Comparison of ENCODE assay signal across 11 mouse cellular contexts in the genomic region with DNA sequence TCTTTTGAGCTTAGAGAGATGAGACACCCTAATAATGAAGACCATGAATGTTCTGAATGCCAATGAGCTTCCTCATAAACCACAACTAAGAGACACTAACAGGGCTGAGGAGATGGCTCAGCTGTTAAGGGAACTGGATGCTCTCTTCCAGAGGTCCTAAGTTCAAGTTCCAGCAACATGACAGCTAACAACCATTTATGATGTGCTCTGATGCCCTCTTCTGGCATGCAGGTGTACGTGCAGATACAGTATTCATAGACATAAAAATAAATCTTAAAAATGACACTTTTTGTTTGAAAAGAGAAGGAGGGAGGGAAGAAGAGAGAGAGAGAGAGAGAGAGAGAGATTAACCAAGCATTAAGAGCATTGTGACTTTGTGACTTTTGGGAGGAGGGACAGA. TPM values are rescaled to one million over a fixed set of nuclear protein-coding genes. Genes with fewer than 3 reads are reported as not detected.
DNase-seq lines count a peak whose midpoint lies in the region; ATAC-seq and TF ChIP-seq lines count a peak whose summit lies in the region.
"Had no signal": no experiment of that assay in that cellular context is flagged by ENCODE, and none has a peak within 500 bp of the region (broad histone marks: within the 10 kb centered on the region; RNA-seq: fewer than 3 reads in every experiment).

No protein-coding gene starts in this region.

- no peak overlapping the region for H3K4me2 ChIP-seq in intestine, postnatal 0 days (replicated peaks; ENCODE audit: low read depth)
- H3K4me2 ChIP-seq in intestine, embryonic 15.5 days (replicated peaks), result no peak overlapping the region
- no peak overlapping the region for H3K4me2 ChIP-seq in midbrain, embryonic 12.5 days (replicated peaks)
- H3K4me2 ChIP-seq in midbrain, embryonic 13.5 days (replicated peaks), result no peak overlapping the region

- H3K4me1 ChIP-seq in intestine, postnatal 0 days (replicated peaks; ENCODE audit: control insufficient read depth, insufficient read depth, low read length), result 0 out of 2 replicates have a peak, but pooled peaks cover 5% of the 10 kb centered on the region
- peaks cover 14% of the 10 kb centered on the region for H3K4me1 ChIP-seq in intestine, embryonic 15.5 days (replicated peaks)
- H3K4me1 ChIP-seq in midbrain, embryonic 12.5 days, result peaks cover 85% of the 10 kb centered on the region
- peaks cover 85% of the 10 kb centered on the region for H3K4me1 ChIP-seq in midbrain, embryonic 13.5 days (replicated peaks)

- DNase-seq in Patski (ENCODE audit: low read depth, low spot score), result no peak
- no peak for DNase-seq in testis, postnatal 14 days (ENCODE audit: low spot score)
- DNase-seq: kidney, postnatal 10 days had no signal

- CTCF ChIA-PET in Patski (lab: Charles Lee), result interaction anchor here (0.8 to 1.5 kb wide), 5 partner anchors 11 to 42 kb away, joined by 3 to 5 read pairs (median 4); no protein-coding TSS in a partner anchor

- TF ChIP-seq CTCF in intestine, postnatal 0 days (IDR thresholded peaks at IDR 0.05; ENCODE audit: low read depth), result peak; percentile 76
- peak; percentile 71 for TF ChIP-seq CTCF in Patski (IDR thresholded peaks at IDR 0.05)

- ATAC-seq in intestine, postnatal 0 days, result no peak
- no peak for ATAC-seq in intestine, embryonic 15.5 days
- no peak for ATAC-seq in midbrain, embryonic 12.5 days (ENCODE audit: low FRiP score, low read depth)
- ATAC-seq in midbrain, embryonic 13.5 days, result no peak
- no peak for ATAC-seq in Patski
- ATAC-seq in megakaryocyte progenitor cell, adult 5-6 weeks (replicated peaks; ENCODE audit: poor library complexity), result peak; percentile 54; the same call in 1 of the 2 replicates
- no peak for ATAC-seq in erythroblast, adult 5-6 weeks (replicated peaks; ENCODE audit: low FRiP score, poor library complexity, severe bottlenecking)

- in situ Hi-C loops in Patski (cut with MboI; ENCODE audit: low pct_unique_long_range_greater_than_20kb), result loop anchor here (5.0 kb wide), 1 partner anchor 38 kb away; no protein-coding TSS in a partner anchor

- H3K9ac ChIP-seq in intestine, postnatal 0 days (ENCODE audit: low read depth, low read length), result no peak overlapping the region
- no peak overlapping the region for H3K9ac ChIP-seq in intestine, embryonic 15.5 days
- no peak overlapping the region for H3K9ac ChIP-seq in midbrain, embryonic 12.5 days (replicated peaks)
- no peak overlapping the region for H3K9ac ChIP-seq in midbrain, embryonic 13.5 days (replicated peaks)

- H3K4me3 ChIP-seq in intestine, postnatal 0 days (ENCODE audit: low read depth, low read length), result no peak overlapping the region
- no peak overlapping the region for H3K4me3 ChIP-seq in intestine, embryonic 15.5 days (replicated peaks)
- no peak overlapping the region for H3K4me3 ChIP-seq in midbrain, embryonic 12.5 days
- H3K4me3 ChIP-seq in midbrain, embryonic 13.5 days (replicated peaks), result no peak overlapping the region
- H3K4me3 ChIP-seq: erythroblast, embryonic 14.5 days; megakaryocyte, embryonic 14.5 days had no signal

- H3K9me3 ChIP-seq in intestine, postnatal 0 days (ENCODE audit: control insufficient read depth), result no peaks in the 10 kb centered on the region
- no peaks in the 10 kb centered on the region for H3K9me3 ChIP-seq in intestine, embryonic 15.5 days
- H3K9me3 ChIP-seq in midbrain, embryonic 12.5 days, result no peaks in the 10 kb centered on the region
- H3K9me3 ChIP-seq in midbrain, embryonic 13.5 days, result no peaks in the 10 kb centered on the region

- H3K36me3 ChIP-seq in intestine, postnatal 0 days (ENCODE audit: control insufficient read depth, insufficient read depth), result no peaks in the 10 kb centered on the region
- H3K36me3 ChIP-seq in intestine, embryonic 15.5 days, result no peaks in the 10 kb centered on the region
- H3K36me3 ChIP-seq in midbrain, embryonic 12.5 days, result peaks cover 17% of the 10 kb centered on the region
- peaks cover 4% of the 10 kb centered on the region; the same call in 1 of the 2 replicates for H3K36me3 ChIP-seq in midbrain, embryonic 13.5 days

- 15% methylated on average over 1 of the region's 1 CpGs for WGBS in intestine, postnatal 0 days
- 29% methylated on average over 1 of the region's 1 CpGs for WGBS in intestine, embryonic 15.5 days
- 21% methylated on average over 1 of the region's 1 CpGs for WGBS in midbrain, embryonic 12.5 days
- 40% methylated on average over 1 of the region's 1 CpGs for WGBS in midbrain, embryonic 13.5 days

- POLR2A ChIA-PET in Patski (lab: Charles Lee), result interaction anchor here (0.7 kb wide), 1 partner anchor 24 kb away, joined by 3 read pairs; a partner anchor contains a TSS

- H3K27me3 ChIP-seq in intestine, postnatal 0 days (replicated peaks; ENCODE audit: control insufficient read depth, insufficient read depth, low read length), result peaks cover 29% of the 10 kb centered on the region
- peaks cover 18% of the 10 kb centered on the region for H3K27me3 ChIP-seq in intestine, embryonic 15.5 days (replicated peaks)
- no peaks in the 10 kb centered on the region for H3K27me3 ChIP-seq in midbrain, embryonic 12.5 days
- H3K27me3 ChIP-seq in midbrain, embryonic 13.5 days, result no peaks in the 10 kb centered on the region
- peaks cover 74% of the 10 kb centered on the region for H3K27me3 ChIP-seq in Patski

- no peak overlapping the region for H3K27ac ChIP-seq in intestine, postnatal 0 days (ENCODE audit: low read depth, low read length)
- no peak overlapping the region for H3K27ac ChIP-seq in intestine, embryonic 15.5 days
- H3K27ac ChIP-seq in midbrain, embryonic 12.5 days (replicated peaks), result peak overlapping the region; percentile 43; the same call in 1 of the 2 replicates
- no peak overlapping the region for H3K27ac ChIP-seq in midbrain, embryonic 13.5 days

RNA-seq across cellular contexts. Expression of a gene that starts 23.9 kb away (rescaled TPM):
- polyA plus RNA-seq in intestine, postnatal 0 days (2015; fragmentation: Nextera tagmentation; extraction: Ambion mirVana), result 0.22 TPM in 2 replicates
- polyA plus RNA-seq in intestine, embryonic 15.5 days (2015; fragmentation: Nextera tagmentation; extraction: Ambion mirVana), result 0.99 and 1.4 TPM in 2 replicates
- polyA plus RNA-seq in midbrain, embryonic 12.5 days (2016; fragmentation: Nextera tagmentation; extraction: Ambion mirVana), result 62.1 and 74.7 TPM in 2 replicates
- polyA plus RNA-seq in midbrain, embryonic 13.5 days (2015; fragmentation: Nextera tagmentation; extraction: Ambion mirVana), result 23.5 and 25.2 TPM in 2 replicates
- polyA plus RNA-seq in Patski (2021), result not detected
- not detected in 2 replicates for total RNA-seq in megakaryocyte progenitor cell, adult 5-6 weeks (2015)
- total RNA-seq in megakaryocyte progenitor cell, adult 5-6 weeks (2017), result not detected in 2 replicates
- not detected in 2 replicates for total RNA-seq in erythroblast, adult 5-6 weeks (2015; ENCODE audit: low replicate concordance)
- total RNA-seq in erythroblast, adult 5-6 weeks (2017; ENCODE audit: low replicate concordance), result not detected in 2 replicates
- polyA plus RNA-seq: erythroblast, embryonic 14.5 days had no signal

RNA-seq across cellular contexts. Expression of a gene that starts 30.3 kb away (rescaled TPM):
- polyA plus RNA-seq in intestine, postnatal 0 days (2015; fragmentation: Nextera tagmentation; extraction: Ambion mirVana), result 9.9 and 10.5 TPM in 2 replicates
- 9.4 and 9.7 TPM in 2 replicates for polyA plus RNA-seq in intestine, embryonic 15.5 days (2015; fragmentation: Nextera tagmentation; extraction: Ambion mirVana)
- 5.6 and 6.5 TPM in 2 replicates for polyA plus RNA-seq in midbrain, embryonic 12.5 days (2016; fragmentation: Nextera tagmentation; extraction: Ambion mirVana)
- 4.8 and 5.6 TPM in 2 replicates for polyA plus RNA-seq in midbrain, embryonic 13.5 days (2015; fragmentation: Nextera tagmentation; extraction: Ambion mirVana)
- polyA plus RNA-seq in Patski (2021), result 7.0 TPM
- total RNA-seq in megakaryocyte progenitor cell, adult 5-6 weeks (2015), result 3.2 and 3.3 TPM in 2 replicates
- total RNA-seq in megakaryocyte progenitor cell, adult 5-6 weeks (2017), result 2.8 and 3.1 TPM in 2 replicates
- total RNA-seq in erythroblast, adult 5-6 weeks (2015; ENCODE audit: low replicate concordance), result 10.2 and 13.2 TPM in 2 replicates
- total RNA-seq in erythroblast, adult 5-6 weeks (2017; ENCODE audit: low replicate concordance), result 14.5 and 15.3 TPM in 2 replicates

Comparison
In these comparisons a context has a peak if more than half of its experiments do, and no peak if none do; other contexts are left out.
1. RNA of a gene that starts 23.9 kb away (polyA plus RNA-seq): 62.1 to 74.7 TPM in midbrain, embryonic 12.5 days and 23.5 to 25.2 TPM in midbrain, embryonic 13.5 days; 0.99 to 1.4 TPM in intestine, embryonic 15.5 days, 0.22 TPM in intestine, postnatal 0 days and not detected in Patski (single experiment); every median in the first group is over 10 times any median in the second.